Mouse (Mus musculus): ENCODE measurements at regions not wholly inside any gene's neighbourhood (a gene's known extent, or its start where the extent isn't known, plus 50 kb on each side); places are given as distances from the start of the nearest gene placed in this dataset.

- DNase-seq, result no peak
Measured at GRCm38 (mm10) chr4:53915326-53915725, 89.5 kb downstream of the Tmem38b start.

- DNase-seq, result peak; percentile 38
Measured at GRCm38 (mm10) chr4:53919188-53919587, 93.3 kb downstream of the Tmem38b start.

- no peak for DNase-seq
Measured at GRCm38 (mm10) chr4:53920587-53920986, 94.7 kb downstream of the Tmem38b start.

GRCm38 (mm10) chr4:53931068-53931467 lies 105.2 kb downstream of the Tmem38b start:
- no peak for DNase-seq

- peak; percentile 38 for DNase-seq
Measured at GRCm38 (mm10) chr4:53931499-53931898, 105.7 kb downstream of the Tmem38b start.

GRCm38 (mm10) chr4:53935306-53935705 lies 109.5 kb downstream of the Tmem38b start:
- no peak for DNase-seq

GRCm38 (mm10) chr4:53948736-53949135 lies 122.9 kb downstream of the Tmem38b start:
- DNase-seq, result no peak

- DNase-seq, result no peak
Measured at GRCm38 (mm10) chr4:53949164-53949563, 123.3 kb downstream of the Tmem38b start.

- no peak for DNase-seq
Measured at GRCm38 (mm10) chr4:53950496-53950895, 124.7 kb downstream of the Tmem38b start.

- no peak for DNase-seq
Measured at GRCm38 (mm10) chr4:53951003-53951733, 125.3 kb downstream of the Tmem38b start.

GRCm38 (mm10) chr4:53951734-53952109 lies 125.9 kb downstream of the Tmem38b start:
- DNase-seq, result no peak

- no peak for DNase-seq
Measured at GRCm38 (mm10) chr4:53952288-53952687, 126.4 kb downstream of the Tmem38b start.

GRCm38 (mm10) chr4:53962458-53962857 lies 136.6 kb downstream of the Tmem38b start:
- DNase-seq, result no peak

GRCm38 (mm10) chr4:53970461-53970860 lies 144.6 kb downstream of the Tmem38b start:
- DNase-seq, result no peak

GRCm38 (mm10) chr4:53970960-53971359 lies 145.1 kb downstream of the Tmem38b start:
- DNase-seq, result no peak

GRCm38 (mm10) chr4:53976036-53976638 lies 150.3 kb downstream of the Tmem38b start:
- no peak for DNase-seq

GRCm38 (mm10) chr4:53986519-53987301 lies 160.9 kb downstream of the Tmem38b start:
- no peak for DNase-seq

GRCm38 (mm10) chr4:53987536-53987935 lies 161.7 kb downstream of the Tmem38b start:
- DNase-seq, result no peak

- DNase-seq, result no peak
Measured at GRCm38 (mm10) chr4:54021069-54021829, 195.4 kb downstream of the Tmem38b start.

GRCm38 (mm10) chr4:54021861-54022385 lies 196.1 kb downstream of the Tmem38b start:
- no peak for DNase-seq

GRCm38 (mm10) chr4:54026919-54027318 lies 201.1 kb downstream of the Tmem38b start:
- DNase-seq, result no peak

GRCm38 (mm10) chr4:54027565-54028237 lies 201.9 kb downstream of the Tmem38b start:
- DNase-seq, result no peak
